Mouse (Mus musculus) brain, adult 2 months (tissue): Measurements from ENCODE around the gene Hist1h4j.
"Not testable (repeated sequence)": the region's sequence is repeated elsewhere in the genome, so short reads cannot be mapped to it uniquely, and the experiment has no call there.

Experiments
- DNase-seq: peaks from one replicate; pipeline ENCODE4 v3.0.0; 2011; ENCODE audit warnings: low read depth, low spot score

Hist1h4j gene

DNA sequence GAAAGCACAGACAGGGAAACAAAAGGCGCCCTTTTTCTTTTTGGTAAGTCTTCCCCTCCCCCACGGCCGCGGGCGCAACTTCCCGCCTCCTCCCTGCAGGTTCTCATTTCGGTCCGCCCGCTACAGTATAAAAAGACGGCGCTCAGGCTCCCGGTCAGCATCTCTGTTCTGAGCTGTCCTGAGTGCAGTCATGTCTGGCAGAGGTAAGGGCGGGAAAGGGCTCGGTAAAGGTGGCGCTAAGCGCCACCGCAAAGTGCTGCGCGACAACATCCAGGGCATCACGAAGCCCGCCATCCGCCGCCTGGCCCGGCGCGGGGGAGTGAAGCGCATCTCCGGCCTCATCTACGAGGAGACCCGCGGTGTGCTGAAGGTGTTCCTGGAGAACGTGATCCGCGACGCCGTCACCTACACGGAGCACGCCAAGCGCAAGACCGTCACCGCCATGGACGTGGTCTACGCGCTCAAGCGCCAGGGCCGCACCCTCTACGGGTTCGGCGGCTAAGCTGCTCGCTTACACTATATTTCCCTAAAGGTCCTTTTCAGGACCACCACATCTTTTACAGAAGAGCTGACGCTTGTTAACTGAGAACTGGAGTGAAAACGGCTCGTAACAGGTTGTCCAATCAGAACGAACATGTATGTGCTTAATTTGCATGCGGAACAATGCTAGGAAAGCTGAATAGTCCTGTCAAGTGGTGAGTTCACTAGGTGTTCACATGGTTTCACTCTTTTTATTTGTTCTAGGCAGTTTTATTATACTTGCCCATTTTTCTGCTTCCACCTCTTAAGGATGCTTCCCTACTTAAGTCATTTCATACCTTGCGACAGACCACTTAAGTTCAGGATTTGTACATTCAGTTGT, at the start of gene Hist1h4j:
TSS of gene Hist1h4j (plus strand) at position 159 of the 862 bp plus-strand sequence.
- peak; percentile 93 for DNase-seq

- DNase-seq, result no peak
Measured at GRCm38 (mm10) chr13:21697811-21698210, 37.1 kb upstream of the Hist1h4j start, which contains the start of gene Olfr1359. TSS of gene Olfr1359 (plus strand) at chr13:21698111.

DNA sequence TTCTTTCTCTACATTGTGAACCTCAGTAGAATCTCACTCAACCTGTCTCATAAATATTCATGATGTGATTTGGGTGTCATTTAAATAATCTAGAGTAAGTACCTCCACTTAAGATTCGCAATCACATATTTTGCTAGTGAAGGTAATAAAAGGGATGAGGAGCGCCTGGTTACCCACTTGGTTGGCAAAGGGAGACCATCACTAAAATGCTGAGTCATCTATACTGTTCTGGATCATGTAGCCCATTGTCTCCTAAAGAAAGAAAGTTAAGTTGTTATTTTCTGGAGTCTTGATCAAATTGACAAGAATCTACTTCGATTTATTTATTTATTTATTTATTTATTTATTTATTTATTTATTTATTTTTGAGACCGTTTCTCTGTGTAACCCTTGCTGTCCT, 28.2 kb upstream of the Hist1h4j start:
- DNase-seq, result no peak

DNA sequence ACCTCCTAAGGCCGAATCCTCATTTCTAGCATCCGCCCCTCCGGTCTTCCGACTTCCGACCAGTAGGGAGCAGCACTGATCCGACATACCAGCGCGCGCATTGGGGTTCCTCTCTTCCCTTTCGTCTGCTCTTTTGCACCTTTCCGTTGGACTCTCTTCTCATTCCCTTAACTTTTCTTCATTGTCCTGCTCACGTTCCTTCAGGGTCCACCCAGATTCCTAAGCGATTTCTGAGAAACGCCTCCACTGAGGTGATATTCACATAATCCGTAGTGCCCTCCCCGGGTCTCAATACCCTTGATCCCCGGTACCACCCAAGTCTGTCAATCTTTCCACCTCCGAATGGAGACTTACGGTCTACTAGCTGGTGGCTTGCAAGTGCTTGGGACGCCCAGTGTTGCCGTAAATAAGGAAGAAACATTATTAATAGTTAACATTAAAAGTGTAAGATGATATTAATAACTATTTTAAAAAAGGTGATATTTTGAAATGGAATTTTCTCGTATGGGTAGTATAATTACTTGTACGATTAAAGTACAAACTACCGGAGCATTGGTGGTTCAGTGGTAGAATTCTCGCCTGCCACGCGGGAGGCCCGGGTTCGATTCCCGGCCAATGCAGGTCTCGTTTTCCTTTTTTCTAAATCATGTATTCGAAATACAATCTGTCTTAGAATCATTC, 24.7 kb upstream of the Hist1h4j start:
- peak; percentile 93 for DNase-seq

DNA sequence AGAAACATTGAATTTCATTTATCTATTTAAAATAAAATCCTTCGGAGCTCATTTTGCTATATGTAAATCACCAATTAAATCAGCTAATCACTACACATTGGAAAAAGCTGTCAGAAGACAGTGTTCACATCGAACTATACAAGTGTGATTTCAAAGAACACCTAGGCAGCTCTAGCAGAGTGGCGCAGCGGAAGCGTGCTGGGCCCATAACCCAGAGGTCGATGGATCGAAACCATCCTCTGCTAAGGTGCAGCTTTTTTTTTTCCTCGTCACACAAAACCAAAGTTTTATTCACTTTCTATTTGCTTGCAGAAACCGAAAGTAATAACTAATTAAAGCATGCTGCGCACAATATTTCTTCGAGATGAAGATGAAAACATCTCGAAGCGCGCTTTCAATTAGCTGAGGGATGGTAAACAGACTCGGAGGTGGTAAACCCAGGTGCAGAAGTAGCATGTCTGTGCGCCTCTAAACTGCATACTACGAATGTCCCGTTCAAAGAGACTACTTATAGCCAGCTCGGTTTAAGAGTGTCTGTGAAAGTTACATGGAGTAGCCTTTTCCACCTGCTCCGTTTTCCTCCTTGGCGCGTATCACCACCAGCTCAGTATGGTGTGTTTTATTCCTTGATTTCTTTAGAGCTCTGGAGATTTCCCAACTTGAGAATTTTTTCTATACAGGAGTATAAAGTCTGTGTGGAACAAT, 23.9 kb upstream of the Hist1h4j start:
- DNase-seq, result peak; percentile 77

DNA sequence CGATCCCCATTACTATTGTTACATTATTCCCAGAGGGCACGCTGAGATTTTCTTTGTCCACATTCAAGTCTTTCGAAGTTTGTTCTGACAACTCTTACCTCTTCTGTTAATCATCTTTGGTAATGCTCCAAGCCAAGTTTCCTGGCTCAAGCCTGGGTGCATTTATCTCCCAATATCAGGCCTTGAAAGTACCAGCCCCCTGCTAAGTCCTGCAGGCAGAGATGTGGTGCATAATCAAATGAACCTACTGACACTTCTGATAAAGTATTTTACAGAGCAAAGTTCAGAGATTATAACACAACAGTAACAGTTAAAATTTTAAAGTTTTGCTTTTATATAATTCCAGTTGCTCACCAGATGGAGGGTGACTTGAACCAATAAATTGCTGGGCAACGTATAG, 23.2 kb upstream of the Hist1h4j start:
- no peak for DNase-seq

DNA sequence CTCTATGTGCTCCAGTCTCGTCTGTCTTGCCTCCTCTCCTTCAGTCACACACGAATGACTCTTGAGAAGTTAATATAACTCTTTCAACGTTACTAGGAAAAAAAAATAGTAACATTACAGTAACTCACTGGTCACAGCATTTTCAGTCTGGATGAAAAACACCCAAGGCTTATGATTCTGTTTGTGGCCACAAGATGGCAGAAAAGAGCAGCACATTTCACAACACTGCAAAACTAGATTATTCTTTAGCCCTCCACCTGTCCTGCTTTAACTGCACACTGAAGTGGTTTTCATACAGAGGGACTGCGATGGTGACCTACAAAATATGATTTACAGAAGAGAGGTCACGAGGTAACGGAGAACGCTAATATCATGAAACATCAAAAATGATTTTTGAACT, 20.1 kb upstream of the Hist1h4j start:
- DNase-seq, result peak; percentile 85

- DNase-seq, result peak; percentile 74
Measured at GRCm38 (mm10) chr13:21715131-21715863, 19.6 kb upstream of the Hist1h4j start.

DNA sequence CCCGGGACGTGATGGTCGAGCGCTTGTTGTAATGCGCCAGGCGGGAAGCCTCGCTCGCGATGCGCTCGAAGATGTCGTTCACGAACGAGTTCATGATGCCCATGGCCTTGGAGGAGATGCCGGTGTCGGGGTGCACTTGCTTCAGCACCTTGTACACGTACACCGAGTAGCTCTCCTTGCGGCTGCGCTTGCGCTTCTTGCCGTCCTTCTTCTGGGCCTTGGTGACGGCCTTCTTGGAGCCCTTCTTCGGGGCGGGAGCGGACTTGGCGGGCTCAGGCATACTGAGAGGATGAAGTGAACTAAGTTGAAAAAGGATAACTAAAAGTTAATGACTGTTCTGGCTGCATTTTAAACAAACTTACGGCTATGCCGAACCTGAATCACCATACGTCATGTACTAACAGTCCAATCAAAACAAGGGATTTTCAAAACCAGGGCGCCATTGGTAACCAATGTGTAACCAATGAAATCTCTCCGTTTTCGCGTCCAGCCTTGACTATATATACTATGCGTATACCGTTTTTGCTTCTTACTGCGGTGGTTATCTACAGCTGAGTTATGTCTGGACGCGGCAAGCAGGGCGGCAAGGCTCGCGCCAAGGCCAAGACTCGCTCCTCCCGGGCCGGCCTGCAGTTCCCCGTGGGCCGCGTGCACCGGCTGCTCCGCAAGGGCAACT, 18.9 kb upstream of the Hist1h4j start, which contains the start of the genes Hist1h2bl and Hist1h2ai:
TSS of gene Hist1h2bl (minus strand) at position 280 of the 676 bp plus-strand sequence.
TSS of gene Hist1h2ai (plus strand) at position 559 of the 676 bp plus-strand sequence.
- DNase-seq, result peak; percentile 97

DNA sequence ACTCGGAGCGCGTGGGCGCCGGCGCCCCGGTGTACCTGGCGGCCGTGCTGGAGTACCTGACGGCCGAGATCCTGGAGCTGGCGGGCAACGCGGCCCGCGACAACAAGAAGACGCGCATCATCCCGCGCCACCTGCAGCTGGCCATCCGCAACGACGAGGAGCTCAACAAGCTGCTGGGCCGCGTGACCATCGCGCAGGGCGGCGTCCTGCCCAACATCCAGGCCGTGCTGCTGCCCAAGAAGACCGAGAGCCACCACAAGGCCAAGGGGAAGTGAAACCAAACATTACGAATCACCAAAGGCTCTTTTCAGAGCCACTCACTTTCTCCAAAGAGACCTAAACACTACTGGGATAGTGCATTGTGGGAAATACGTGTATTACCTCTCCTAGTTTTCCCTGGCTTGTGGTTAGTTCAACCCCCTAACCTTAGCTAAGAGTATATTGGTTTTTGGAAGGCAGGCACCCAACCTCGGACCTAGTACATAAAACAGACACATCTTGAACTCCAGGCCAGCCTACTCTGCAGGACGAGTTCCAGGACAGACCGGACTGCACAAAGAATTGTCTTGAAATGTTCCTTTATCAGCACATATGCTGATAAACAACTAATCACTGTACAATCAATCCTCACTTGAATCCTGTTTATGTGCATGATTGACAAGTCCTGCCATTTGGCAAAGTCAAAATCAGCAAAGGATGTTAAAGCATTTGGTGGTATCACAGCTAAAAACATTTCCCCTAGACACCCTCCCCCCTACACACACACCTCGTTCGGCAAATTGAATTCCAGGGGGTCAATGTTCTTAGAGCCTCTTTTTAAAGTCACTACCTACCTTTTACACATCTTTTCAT, 18.1 kb upstream of the Hist1h4j start:
- DNase-seq, result peak; percentile 32

DNA sequence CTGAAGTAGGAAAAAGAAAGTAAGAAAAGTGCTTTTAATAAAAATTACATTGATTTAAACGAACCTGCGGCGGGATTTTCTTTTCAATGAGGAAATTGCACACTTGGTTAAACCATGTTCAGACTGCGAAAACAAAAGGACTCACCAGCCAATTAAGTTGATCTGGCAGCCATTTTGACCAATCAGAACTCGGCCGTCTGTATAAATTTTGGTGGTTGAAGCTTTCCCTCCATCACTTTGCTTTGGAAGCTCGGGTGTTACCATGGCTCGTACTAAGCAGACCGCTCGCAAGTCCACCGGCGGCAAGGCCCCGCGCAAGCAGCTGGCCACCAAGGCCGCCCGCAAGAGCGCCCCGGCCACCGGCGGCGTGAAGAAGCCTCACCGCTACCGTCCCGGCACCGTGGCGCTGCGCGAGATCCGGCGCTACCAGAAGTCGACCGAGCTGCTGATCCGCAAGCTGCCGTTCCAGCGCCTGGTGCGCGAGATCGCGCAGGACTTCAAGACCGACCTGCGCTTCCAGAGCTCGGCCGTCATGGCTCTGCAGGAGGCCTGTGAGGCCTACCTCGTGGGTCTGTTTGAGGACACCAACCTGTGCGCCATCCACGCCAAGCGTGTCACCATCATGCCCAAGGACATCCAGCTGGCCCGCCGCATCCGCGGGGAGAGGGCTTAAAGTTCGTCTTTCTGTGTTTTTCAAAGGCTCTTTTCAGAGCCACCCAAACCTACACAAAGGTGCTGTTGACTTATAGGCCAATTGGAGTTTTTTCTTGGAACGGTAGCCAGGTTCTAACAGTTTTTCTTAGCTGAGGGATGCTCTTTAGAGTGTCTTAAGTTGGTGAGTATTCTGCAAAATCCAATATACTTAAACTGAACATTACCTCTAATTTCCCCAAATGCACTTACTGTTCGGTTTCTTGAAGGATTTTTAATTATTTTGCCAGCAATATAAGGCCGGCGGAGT, 17.2 kb upstream of the Hist1h4j start, which contains the start of gene Hist1h3h:
TSS of gene Hist1h3h (plus strand) at position 263 of the 961 bp plus-strand sequence.
- peak; percentile 97 for DNase-seq

DNA sequence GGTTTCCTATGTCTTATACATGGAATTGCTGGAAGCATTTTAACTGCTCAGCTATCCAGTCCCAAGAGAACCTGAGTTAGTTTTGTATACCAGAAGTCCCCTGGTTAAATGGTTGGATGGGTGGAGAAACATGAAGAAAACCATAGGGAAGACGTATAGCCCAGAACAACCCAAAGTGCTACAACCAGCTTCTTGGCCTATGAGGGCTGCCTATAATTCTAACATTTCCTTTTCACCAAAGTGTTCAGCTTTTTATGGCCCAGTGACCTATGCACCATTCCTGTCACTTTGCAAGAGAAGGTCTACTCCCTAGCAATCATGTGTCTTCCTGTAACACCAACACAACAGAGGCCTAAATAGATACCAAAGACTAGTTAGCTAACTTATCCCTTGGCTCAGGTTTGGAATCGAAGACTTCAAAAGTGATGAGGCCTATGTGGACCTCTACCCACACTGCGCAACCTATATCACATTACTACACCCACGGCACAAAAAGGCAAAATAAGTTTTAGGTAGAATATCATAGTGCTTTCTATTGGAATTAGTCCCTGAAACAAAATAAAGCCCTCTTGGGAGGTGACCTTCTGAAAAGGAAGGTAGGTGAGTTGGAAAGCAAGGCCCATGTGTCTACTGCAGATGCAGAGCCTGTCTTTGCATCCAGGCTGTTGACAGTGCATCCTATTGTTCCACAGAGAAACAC, 16.3 kb upstream of the Hist1h4j start:
- no peak for DNase-seq

GRCm38 (mm10) chr13:21721107-21721756, 13.6 kb upstream of the Hist1h4j start:
- DNase-seq, result not testable (repeated sequence)

DNA sequence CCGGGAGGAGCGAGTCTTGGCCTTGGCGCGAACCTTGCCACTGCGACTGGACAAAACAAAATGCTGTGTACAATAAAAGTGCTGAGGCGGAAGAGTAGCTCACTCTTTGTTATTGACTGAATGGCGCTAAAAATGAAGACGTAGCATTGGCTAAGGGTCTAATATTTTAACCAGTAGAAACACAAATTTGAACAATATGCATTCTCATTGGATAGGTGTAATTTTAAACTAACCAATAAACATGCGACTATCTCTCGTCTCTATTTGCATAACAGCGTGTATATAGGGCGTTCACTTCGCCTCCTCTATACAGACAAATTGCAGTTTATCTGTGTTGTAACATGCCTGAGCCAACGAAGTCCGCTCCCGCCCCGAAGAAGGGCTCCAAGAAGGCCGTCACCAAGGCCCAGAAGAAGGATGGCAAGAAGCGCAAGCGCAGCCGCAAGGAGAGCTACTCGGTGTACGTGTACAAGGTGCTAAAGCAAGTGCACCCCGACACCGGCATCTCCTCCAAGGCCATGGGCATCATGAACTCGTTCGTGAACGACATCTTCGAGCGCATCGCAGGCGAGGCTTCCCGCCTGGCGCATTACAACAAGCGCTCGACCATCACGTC, 13.0 kb upstream of the Hist1h4j start, which contains the start of gene Hist1h2bm:
TSS of gene Hist1h2bm (plus strand) at position 288 of the 616 bp plus-strand sequence.
- DNase-seq, result peak; percentile 96

GRCm38 (mm10) chr13:21722373-21722925, 12.4 kb upstream of the Hist1h4j start:
- DNase-seq, result no peak
